Mouse (Mus musculus): ENCODE measurements at regions not wholly inside any gene's neighbourhood (a gene's known extent, or its start where the extent isn't known, plus 50 kb on each side); places are given as distances from the start of the nearest gene placed in this dataset.
"Not testable (repeated sequence)": the region's sequence is repeated elsewhere in the genome, so short reads cannot be mapped to it uniquely, and the experiment has no call there.

DNA sequence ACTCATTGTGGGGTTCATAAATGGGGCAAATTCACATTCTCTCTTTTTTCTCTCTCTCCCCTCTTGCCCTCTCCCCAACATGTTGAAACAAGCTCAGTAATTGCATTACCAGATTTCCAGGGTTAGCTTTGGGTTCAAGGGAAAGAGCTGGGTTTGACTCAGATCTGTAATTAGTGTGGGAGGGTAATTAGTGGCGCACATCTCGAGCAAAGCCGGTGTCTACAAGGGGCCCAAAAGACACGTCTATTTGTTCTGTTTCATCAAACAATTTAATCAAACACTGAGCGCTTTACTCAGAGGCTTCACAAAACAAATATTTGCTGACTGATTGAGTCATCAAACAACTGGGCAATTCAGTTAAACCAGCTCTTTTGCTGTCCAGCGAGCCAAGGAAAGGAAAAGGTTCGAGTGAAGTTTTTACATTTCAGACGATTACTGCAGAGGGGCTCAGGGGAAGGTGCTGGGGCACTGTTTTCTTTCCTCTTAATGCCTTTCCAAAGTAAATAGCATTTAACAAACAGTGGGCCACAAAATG lies 193.6 kb upstream of the Six2 start:
- DNase-seq, result no peak

DNA sequence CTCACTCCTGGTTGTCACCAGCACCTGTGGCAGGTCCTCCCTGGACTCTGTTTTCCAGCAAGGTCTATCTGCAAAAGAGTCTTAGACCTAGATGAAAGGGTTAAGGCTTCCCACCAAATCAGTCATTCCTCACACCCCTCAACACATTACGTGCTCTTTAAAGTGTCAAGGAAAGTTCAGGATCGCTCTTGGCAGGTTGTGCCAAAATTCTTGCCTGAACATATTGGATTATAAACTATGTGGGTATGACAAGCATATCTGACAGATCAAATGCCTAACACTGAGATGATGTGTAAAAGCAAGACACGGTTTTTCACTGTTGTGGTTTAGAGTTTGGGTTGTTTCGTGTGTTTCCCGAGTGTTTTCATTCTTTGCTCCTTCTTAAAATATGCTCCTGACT lies 193.0 kb upstream of the Six2 start:
- DNase-seq, result no peak

DNA sequence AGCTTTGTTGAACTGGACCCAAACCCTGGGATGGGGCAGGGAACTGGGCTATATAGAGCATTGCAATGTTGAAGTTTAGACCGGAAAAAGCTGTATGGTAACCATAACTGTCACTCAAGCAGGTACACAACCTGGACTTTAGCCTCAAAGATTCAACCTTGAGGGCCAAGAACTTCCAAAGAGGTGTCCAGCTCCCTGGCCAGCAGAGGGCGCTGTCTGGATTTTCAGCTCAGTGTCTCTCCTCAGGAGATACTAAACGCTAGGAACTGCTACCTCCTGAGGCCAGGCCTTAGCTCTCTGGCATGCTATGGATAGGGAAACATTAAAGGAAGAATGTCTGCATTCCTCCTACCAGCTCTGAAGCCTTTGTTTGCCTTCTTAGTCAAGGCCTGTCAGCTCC lies 189.4 kb upstream of the Six2 start:
- DNase-seq, result peak; percentile 28 to 58

DNA sequence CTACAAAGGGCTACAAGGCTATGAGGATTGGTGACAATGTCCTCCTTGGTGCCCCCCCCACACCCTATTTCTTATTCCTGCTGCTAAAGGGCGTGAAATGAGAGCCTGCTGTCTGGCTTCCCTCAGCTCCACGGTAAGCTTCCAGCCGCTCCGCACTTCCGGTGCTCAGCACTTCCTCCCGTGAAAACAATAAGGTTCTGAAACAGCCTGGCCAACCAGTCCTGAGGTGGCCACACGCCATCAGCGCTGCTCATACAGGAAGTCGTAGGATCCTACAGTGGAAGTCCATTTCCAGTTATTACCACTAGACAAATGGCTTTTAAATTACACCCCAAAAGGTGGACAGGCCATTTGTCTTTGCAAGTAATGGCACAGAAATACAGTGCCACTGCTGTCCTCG lies 188.8 kb upstream of the Six2 start:
- no peak for DNase-seq

DNA sequence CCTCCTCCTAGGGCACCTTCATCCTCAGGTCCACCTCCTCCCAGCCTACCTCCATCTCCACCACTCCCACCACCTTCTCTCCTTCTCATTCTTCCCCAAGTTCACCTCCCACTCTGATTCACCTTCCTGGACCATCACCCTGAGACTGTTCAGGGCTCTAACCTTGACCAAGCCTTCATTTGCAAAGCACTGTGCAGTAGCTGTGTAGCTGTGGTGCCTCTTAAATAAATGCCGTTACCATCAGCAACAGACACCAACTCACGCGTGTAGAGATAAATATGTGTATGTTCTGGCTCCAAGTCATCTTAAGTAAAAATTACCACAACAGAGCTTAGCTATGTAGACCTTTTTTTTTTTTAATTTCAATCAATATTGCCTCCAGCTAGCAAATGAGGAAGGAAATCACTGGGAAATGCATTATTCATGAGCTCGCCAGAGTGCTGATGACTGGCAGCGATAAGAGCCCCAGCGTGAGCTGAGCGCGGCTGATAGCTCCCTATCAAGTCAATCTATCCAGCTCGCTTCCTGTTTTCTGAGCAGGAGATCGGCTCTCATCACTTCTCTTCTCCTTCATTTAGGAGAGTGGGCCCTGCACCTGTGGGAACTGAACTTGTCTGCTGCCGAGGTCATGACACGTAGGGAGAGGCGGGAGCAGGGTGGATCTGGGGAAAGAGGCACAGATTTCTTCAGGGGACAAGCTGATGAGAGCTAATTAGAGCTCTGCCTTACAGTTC lies 185.9 kb upstream of the Six2 start:
- DNase-seq, result peak in 1 of 2 experiments; percentile 7

DNA sequence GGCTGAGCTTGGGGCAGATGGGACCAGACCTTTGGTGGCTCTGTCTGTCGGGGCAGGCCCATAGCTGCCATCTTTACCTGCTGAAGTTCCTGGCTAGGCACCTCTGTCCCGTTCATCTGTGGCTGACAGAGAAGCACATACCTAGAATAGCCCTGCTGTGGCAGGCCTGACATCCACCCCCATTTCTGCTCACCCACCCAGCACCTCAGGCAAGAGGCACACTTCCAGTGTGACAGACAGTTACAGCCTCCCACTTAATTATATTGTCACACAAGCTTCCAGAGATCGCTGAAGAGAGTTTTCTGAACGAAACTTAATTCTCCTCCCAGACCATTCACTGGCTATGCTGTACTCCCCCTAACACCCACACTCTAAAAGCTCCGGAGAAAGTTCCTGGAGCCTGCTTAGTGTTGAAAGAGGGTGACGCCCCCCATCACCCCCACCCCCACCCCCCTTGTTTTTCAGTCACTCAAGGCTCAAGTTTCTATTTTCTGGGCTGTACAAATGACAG lies 184.9 kb upstream of the Six2 start:
- no peak for DNase-seq

DNA sequence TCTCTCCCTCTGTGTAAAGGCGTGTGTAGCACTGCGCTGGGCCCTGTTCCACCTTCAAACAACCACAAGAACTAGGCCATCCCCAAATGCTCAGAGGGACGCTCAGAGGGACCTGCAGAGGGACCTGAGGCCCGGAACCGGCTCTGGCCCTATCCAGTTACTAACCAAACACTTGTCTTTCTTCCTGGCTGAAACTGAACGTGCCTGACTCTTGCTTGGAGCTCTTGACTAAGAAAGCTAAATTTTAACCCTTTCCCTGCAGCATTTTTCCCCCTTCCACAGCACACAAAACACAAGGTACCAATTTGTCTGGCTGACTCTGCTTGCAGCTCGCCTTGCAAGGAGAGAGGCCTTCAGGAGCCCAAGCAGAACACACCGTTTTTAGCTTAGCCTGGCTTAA lies 182.3 kb upstream of the Six2 start:
- no peak for DNase-seq

DNA sequence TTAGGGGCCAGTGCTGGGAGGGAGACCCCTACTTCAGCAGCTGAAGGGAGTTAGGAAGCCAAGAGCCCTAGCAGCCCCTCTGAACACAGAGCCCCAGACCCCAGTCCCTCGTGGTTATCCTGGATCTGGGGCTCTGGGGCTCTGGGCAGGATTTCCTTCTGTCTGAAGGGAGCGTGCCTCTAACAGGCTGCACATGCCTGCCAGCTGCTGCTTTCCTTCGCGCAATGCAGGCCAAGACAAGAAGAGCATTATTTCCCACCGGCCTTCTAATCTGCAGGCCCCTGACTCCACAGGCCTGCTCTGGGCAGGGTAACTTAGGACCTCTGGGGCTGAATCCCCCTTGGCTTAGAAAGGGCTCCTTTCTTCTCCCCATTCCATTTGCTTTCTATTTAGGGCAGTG lies 181.1 kb upstream of the Six2 start:
- no peak for DNase-seq

DNA sequence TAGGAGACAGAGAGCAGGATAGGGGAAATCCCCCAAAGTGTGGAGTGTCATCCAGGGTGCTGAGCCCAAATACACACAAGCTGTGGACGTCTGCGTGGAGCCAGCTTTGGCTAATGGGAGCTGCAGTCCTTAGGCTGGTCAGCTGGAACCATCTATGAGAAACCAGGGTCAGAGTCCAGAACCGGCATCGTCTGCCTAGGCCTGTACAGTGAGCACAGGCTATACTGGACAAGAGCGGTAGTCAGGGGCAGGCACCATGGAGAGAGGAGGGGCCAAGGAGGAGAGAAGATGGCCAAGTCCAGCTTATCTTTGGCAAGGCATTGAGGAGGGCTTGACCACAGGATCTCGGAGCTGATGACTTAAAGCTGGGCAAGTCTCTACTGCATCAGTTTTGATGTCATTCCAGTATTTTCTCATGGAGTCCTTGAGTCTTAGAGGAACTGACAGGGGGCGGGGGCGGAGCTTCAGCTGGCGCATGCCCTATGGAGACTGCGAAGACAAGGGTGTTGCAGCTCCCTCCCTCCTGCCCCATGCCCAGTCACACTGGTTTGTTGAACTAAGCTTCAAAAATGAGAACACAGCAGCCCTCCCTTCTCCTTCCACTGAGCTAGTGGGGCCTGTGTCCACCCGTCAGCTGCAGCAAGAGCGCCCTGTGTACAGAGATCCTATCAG lies 180.0 kb upstream of the Six2 start:
- no peak for DNase-seq

DNA sequence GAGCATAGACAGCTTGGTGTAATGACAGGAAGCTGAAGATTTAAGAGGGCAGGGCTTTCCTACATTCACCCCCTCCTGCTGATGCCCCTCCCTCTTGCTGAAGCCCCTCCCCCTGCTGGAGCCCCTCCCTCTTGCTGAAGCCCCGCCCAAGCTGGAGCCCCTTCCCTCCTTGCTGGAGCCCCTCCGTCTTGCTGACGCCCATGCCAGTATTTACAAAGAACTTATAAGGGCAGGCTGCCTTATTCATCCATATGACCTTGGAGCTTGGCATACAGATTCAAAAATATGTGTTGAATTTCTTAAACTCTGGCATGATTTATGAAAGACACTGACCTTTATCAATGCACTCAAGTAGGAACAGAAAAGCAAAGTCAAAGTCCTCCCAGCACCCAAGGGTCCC lies 178.5 kb upstream of the Six2 start:
- no peak for DNase-seq

DNA sequence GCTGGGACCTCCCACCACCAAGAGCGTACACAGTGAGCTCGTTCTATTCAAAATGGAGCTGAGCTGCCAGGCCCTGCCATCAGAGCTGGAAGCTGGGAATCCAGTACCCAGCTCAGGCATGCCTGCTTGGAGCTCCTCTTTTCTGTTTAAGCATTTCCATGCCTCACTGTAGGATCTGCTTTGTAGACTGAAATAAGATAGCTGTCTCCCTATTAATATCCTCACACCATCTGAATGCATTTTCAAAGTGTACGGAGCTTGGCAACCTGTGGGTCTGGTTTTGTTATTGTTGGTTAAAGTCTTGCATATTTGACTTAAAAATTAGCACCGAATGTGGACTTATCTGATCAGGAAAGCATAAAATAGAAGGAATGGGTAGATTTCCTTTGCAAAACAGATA lies 177.9 kb upstream of the Six2 start:
- no peak for DNase-seq

DNA sequence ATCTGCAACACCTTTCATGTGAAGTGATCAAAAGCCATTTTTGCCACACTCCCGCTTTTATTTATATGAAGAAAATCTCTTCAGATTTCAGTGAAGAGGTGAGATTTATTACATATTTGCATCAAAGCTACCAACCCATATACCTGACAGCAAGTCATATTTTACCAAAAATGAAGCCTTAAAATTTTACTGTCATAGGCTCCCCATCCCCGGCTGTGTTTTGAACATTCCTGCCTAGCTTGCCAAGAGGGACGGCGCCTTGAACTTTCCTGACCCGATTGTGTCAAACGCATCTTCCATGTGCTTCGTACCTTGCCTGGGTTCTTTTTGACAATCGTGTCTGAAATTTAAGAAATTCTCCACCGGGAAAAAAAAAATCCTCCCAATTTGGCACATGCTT lies 173.3 kb upstream of the Six2 start:
- DNase-seq, result no peak

DNA sequence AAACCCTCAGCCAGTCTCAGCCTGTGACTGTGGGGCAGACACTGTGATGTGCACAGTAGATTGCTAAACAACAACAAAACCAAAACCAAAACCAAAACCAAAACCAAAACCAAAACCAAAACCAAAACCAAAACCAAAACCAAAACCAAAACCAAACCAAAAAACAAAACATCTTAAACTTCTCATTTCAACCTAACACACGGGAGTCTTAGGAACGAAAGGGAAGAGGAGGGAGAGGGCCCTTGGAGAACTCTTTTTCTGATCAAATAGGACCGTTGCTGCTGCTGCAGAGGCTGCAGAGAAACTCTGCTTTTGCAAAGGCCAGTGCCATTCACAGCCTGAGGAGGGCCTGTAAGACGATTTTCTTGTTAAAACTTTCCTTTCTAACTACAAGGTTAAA lies 172.7 kb upstream of the Six2 start:
- no peak for DNase-seq

DNA sequence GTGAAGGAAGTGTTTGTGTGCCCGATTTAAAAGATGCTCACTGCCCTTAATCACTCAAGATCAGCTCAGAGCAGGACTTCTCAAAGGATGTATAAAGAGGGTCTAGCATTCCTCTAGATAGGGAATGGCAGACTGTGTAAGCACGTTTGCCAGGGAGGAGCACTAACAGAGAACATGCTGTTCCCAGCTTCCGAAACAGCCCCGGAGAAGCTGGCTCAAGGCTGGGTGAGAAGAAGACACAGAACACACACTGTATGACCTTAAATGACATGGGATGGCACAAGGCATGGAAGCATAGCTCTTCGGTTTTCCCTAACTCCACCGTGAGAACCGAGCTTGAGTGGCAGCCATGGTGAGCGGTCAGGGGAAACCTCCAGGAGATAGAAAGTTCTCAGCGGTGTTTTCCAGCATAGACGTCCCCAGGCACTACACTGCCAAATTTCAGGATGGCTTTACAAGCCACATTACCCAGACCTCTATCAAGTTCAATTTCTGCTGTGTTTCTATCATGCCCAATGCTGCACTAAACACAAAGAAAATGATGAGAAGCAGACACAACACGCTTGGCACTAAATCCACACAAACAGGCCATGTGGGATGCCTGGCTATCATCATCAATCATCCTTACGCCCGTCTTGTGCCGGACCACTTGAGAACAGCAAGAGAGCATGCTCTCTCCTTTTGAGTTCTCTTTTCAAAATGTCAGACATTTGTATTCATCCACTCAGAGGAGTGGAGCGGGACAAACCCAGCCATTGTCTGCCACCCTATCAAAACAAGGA lies 172.0 kb upstream of the Six2 start:
- DNase-seq, result no peak

DNA sequence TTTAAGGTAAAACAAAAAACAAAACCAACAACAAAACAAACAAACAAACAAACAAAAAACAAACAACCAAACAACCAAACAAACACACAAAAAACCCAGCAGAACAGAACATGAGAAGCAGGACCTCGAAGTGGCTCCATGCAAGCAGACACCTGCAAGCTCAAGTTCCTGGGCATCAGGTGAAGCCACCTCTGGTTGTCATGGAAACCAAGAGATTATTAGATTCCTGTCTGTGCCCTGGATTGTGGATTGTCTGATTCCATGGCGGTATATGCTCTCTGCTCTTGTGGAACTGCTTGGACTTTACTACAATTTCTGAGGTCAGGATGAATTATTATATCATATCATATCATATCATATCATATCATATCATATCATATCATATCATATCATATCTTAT lies 170.4 kb upstream of the Six2 start:
- DNase-seq, result no peak

DNA sequence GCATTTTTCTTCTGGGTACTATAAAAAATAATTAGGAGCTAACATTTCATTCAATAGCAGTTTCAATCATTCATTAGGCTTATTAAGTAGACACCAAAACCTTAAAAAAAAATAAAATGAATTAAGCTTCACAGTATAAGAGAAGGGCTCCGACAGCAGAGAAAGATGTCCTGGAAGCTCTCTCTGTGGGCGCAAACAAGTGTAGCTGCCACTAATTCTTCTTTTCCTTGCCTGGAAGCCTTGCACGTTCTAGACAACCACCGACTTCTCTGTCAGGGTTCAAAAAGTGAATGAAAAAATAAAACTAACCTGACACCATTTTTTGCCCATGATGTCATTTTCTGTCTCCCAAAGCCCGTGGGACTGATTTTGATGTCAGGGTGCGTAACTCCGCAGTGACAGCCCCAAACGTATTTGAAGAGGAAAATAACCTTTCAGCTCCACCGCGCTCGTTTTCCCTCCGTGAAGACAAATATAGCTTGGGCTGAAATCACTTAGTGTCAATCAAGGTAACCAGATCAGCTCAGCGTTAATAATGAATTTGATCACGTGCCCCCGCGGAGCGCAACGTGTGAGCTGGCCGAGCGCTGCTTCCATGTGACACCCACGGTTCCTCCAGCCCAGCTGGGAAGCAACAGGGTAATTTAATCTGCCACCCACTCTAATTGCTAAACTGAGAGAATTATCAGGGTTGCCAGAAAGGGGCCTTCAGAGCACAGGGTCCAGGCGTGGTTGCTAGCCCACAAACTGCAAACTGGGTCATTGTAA lies 169.8 kb upstream of the Six2 start:
- peak; percentile 71 to 75 for DNase-seq

DNA sequence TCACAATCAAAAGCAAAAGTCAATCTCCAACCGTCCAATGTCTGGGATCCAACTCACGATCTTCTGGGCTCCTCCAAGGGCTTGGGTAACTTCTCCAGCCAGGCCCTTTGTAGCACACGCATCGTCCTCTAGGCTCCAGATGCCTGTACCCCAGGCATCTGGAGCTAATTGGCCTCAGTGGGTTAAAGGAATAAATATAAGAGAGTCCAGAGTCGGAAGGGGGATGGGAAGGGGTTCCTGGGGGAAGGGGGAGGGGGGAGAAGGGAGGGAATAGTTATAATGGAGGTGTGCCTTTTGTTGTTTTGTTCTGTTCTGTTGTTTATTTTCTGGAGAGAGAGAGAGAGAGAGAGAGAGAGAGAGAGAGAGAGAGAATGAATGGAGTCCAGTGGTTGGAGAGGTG lies 168.8 kb upstream of the Six2 start:
- not testable (repeated sequence) for DNase-seq

DNA sequence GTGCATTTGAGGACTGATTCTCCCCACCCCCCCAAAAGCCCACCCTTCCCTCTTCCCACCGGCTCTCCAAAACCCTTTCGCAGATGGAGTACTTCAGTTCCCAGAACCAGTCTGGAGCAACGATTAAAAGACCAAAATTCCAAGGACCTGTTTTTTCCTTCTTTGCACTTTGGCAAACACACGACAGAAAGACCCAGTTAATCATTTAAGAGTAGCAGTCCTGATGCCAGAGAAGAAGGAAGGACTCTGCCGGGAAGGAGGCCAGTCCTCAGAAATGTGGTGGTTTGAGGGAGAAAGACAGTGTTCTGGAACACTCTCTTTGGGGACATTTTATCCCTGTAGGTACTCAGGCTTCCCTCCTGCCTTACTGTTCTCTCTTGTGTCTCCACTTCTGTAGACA lies 165.1 kb upstream of the Six2 start:
- no peak for DNase-seq

DNA sequence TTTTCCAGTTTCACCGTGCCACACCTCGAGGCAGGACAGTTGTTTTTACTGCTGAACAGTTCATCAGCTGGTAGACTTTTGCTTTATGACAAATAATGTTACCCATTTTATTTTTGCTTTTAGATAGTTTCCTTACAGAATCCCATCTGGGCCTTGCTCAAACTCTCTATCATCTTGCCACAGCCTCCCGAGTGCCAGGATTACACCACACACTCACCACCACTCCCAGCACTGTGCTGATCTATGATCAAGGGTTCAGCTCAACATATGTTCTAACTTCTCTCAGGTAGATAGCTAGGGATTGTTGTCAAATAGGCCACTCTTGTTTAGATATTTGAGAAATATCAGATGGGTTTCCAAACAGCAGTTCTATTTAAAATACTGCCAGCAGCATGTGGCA lies 160.5 kb upstream of the Six2 start:
- DNase-seq, result no peak

DNA sequence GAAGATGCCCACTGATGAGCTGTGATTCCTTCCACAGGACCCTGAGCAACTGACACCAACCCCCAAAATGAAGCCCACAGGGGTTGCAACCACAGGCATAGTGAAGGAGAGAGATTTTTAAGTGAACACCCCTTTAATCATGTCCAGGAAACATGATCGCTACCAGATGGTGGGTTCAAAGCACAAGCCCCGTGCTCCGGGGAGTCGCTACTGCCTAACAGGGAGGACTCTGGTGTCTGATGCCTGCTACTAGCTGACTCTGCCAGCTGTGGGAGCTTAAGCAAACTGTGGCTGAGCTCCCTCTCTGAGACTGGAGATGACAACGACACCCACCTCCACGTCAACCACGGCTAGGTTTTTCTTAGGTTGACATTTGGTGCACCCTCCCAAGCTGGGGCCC lies 159.7 kb upstream of the Six2 start:
- DNase-seq, result no peak

DNA sequence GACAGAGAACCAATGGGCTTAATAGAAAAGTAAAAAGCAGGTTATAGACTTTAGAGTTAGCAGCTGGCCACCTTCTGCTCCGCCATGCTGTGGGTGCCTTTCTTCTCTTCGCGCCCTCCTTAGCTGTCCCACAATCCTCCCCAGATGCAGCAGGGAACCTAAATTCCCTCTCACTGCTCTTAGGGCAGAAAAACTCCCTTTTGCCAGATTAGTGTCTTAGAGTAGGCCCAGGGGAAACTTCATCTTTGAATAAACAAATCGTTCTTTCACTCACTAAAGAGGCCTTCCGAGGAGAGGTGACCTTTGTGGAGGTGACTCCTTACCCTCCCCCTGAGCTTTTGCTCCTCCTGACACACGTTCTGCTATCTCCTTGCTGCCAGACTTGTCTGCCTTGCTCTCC lies 157.0 kb upstream of the Six2 start:
- DNase-seq, result no peak

DNA sequence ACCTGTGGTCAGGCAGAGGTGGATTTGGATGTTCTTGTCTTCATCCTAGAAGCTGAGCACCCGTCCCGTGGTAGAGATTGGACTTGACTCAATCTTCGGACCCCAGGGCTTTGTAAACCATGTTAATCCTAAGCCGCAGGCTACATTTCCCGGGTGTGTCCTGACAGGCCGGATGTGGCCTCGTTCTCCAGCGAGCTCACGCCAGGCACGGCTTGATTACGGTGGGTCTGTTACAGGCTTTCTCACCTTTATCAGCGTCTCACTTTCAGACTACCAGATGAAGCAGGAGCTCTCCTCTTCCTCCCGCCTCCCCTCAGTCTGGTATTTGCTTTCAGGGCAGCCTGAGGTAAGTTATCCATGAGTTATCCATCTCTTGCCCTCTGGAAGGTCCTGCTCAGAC lies 156.4 kb upstream of the Six2 start:
- no peak for DNase-seq

DNA sequence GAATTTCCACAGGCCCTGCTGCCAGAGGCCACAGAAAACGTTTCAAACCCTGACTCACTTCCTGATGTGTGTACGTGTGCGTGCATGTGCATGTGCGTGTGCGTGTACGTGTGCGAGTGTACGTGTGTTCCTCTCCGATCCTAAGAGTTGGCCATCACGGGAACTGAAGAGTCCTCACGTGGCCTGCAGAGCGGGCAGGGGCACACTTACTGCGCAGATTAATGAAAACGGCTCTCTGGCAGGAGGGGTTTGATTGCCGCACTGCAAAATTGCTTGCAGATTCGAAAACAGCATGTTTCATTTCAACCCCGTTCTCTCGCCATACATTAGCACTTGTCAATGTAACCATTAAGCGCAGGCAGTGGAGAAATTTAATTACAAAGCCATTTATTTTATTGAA lies 135.0 kb upstream of the Six2 start:
- DNase-seq, result no peak

Measured in cerebellum, postnatal 14 days (tissue).